Mouse (Mus musculus): ENCODE results near the gene Xpr1. TPM values are rescaled to one million over a fixed set of nuclear protein-coding genes. Genes with fewer than 3 reads are reported as not detected.
"Not testable (repeated sequence)": the region's sequence is repeated elsewhere in the genome, so short reads cannot be mapped to it uniquely, and the experiment has no call there.

Xpr1 gene
- total and polyA plus RNA-seq, 3 experiments: 6.2 to 67.8 (median 12.2) TPM

- Histone ChIP-seq H3K27me3 (ENCODE audit: control insufficient read depth in 1 of 2, insufficient read depth in 2 of 2, low read length in 2 of 2) (no peaks in the 10 kb centered on the region), H3K9me3 (replicated peaks; ENCODE audit: insufficient read depth, low read length) (no peaks in the 10 kb centered on the region), H3K4me1 (ENCODE audit: control insufficient read depth in 1 of 2, insufficient read depth in 2 of 2, low read length in 2 of 2) (peaks cover 7 to 16% of the 10 kb centered on the region in 2 experiments), H3K27ac (ENCODE audit: control insufficient read depth, low read depth, low read length) (no peak overlapping the region), H3K4me3 (ENCODE audit: control insufficient read depth in 1 of 2, insufficient read depth in 1 of 2, low read depth in 2 of 2, low read length in 2 of 2) (no peak overlapping the region), H3K79me2 (ENCODE audit: control insufficient read depth, insufficient read depth, low read length, poor library complexity) (no peaks in the 10 kb centered on the region), H3K9ac (ENCODE audit: control insufficient read depth, low read depth, low read length, poor library complexity, severe bottlenecking) (no peak overlapping the region), H3K36me3 (ENCODE audit: control insufficient read depth in 1 of 2, insufficient read depth in 2 of 2, low read length in 2 of 2) (peaks cover 0 to 19% of the 10 kb centered on the region in 2 experiments; a peak in 2 of 4 replicates)
- TF ChIP-seq ZNF384 (IDR thresholded peaks at IDR 0.05; ENCODE audit: low read depth, low read length): no peak
- TF ChIP-seq ETS1 (IDR thresholded peaks at IDR 0.05; ENCODE audit: low read depth, low read length): no peak
- peak; percentile 43 for DNase-seq (ENCODE audit: low read depth, low spot score)
These were observed 144.3 kb downstream of the Xpr1 start for GRCm38 (mm10) chr1:155272953-155273352.

- not testable (repeated sequence) for H3K4me3 ChIP-seq (ENCODE audit: control insufficient read depth in 1 of 2, insufficient read depth in 1 of 2, low read depth in 2 of 2, low read length in 2 of 2); H3K27me3 ChIP-seq (ENCODE audit: control insufficient read depth in 1 of 2, insufficient read depth in 2 of 2, low read length in 2 of 2); H3K36me3 ChIP-seq (ENCODE audit: control insufficient read depth in 1 of 2, insufficient read depth in 2 of 2, low read length in 2 of 2); H3K27ac ChIP-seq (ENCODE audit: control insufficient read depth, low read depth, low read length); H3K9me3 ChIP-seq (replicated peaks; ENCODE audit: insufficient read depth, low read length); H3K9ac ChIP-seq (ENCODE audit: control insufficient read depth, low read depth, low read length, poor library complexity, severe bottlenecking); DNase-seq (ENCODE audit: low read depth, low spot score); H3K79me2 ChIP-seq (ENCODE audit: control insufficient read depth, insufficient read depth, low read length, poor library complexity); H3K4me1 ChIP-seq (ENCODE audit: control insufficient read depth in 1 of 2, insufficient read depth in 2 of 2, low read length in 2 of 2)
These were observed 154.7 kb downstream of the Xpr1 start for GRCm38 (mm10) chr1:155262496-155262895.

GRCm38 (mm10) chr1:155254309-155254708 is 162.9 kb downstream of the Xpr1 start:
- H3K9me3 ChIP-seq (replicated peaks; ENCODE audit: insufficient read depth, low read length): no peaks in the 10 kb centered on the region
- peaks cover 2 to 14% of the 10 kb centered on the region in 2 experiments for H3K4me1 ChIP-seq (ENCODE audit: control insufficient read depth in 1 of 2, insufficient read depth in 2 of 2, low read length in 2 of 2)
- H3K4me3 ChIP-seq (ENCODE audit: control insufficient read depth in 1 of 2, insufficient read depth in 1 of 2, low read depth in 2 of 2, low read length in 2 of 2): peak overlapping the region in 1 of 2 experiments; percentile 21; a peak in 2 of 4 replicates
- no peaks in the 10 kb centered on the region for H3K79me2 ChIP-seq (ENCODE audit: control insufficient read depth, insufficient read depth, low read length, poor library complexity)
- no peaks in the 10 kb centered on the region for H3K27me3 ChIP-seq (ENCODE audit: control insufficient read depth in 1 of 2, insufficient read depth in 2 of 2, low read length in 2 of 2)
- TF ChIP-seq MYC (IDR thresholded peaks at IDR 0.05; ENCODE audit: low read depth, low read length) (no peak), TBP (IDR thresholded peaks at IDR 0.05; ENCODE audit: low read depth, low read length) (0 out of 2 replicates have a peak, but pooled peaks have one; percentile 20), ELF1 (IDR thresholded peaks at IDR 0.05; ENCODE audit: low read depth, low read length) (peak; percentile 51; the same call in 1 of the 2 replicates)
- 0 out of 4 replicates have a peak, but pooled peaks cover 0 to 3% of the 10 kb centered on the region in 2 experiments for H3K36me3 ChIP-seq (ENCODE audit: control insufficient read depth in 1 of 2, insufficient read depth in 2 of 2, low read length in 2 of 2)
- DNase-seq (ENCODE audit: low read depth, low spot score): peak; percentile 70
- no peak overlapping the region for H3K9ac ChIP-seq (ENCODE audit: control insufficient read depth, low read depth, low read length, poor library complexity, severe bottlenecking)
- no peak overlapping the region for H3K27ac ChIP-seq (ENCODE audit: control insufficient read depth, low read depth, low read length)

DNA sequence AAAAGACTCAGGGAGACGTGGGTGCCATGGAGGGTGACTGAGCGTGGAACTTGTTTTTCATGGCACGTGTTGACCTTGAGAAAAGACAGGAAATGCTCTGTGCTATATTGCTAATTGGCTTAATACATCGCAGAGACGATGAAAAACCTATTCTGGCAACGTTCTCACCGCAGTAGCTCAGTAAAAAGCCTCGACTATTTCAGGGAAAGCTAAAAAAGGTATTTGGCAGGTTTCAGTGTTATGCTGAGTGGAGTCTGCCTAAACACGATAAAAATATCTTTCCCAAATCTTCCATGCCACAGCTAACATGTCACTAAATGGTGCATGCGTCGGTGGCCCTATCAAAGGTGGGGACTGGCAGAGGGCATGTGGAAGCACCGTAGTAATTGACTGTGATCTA is 164.1 kb downstream of the Xpr1 start:
- TF ChIP-seq BHLHE40 (IDR thresholded peaks at IDR 0.05; ENCODE audit: borderline replicate concordance, low read depth, low read length): 0 out of 2 replicates have a peak, but pooled peaks have one; percentile 24
- TF ChIP-seq RCOR1 (IDR thresholded peaks at IDR 0.05; ENCODE audit: low read depth, low read length): no peak
- TF ChIP-seq JUND (IDR thresholded peaks at IDR 0.05; ENCODE audit: low read depth, low read length): no peak
- TF ChIP-seq TBP (IDR thresholded peaks at IDR 0.05; ENCODE audit: low read depth, low read length): 0 out of 2 replicates have a peak, but pooled peaks have one; percentile 15
- Histone ChIP-seq H3K4me1 (ENCODE audit: control insufficient read depth in 1 of 2, insufficient read depth in 2 of 2, low read length in 2 of 2) (peaks cover 2 to 14% of the 10 kb centered on the region in 2 experiments), H3K4me3 (ENCODE audit: control insufficient read depth in 1 of 2, insufficient read depth in 1 of 2, low read depth in 2 of 2, low read length in 2 of 2) (peak overlapping the region; percentile 34 to 49), H3K79me2 (ENCODE audit: control insufficient read depth, insufficient read depth, low read length, poor library complexity) (no peaks in the 10 kb centered on the region), H3K36me3 (ENCODE audit: control insufficient read depth in 1 of 2, insufficient read depth in 2 of 2, low read length in 2 of 2) (0 out of 4 replicates have a peak, but pooled peaks cover 0 to 3% of the 10 kb centered on the region in 2 experiments), H3K27me3 (ENCODE audit: control insufficient read depth in 1 of 2, insufficient read depth in 2 of 2, low read length in 2 of 2) (no peaks in the 10 kb centered on the region), H3K9ac (ENCODE audit: control insufficient read depth, low read depth, low read length, poor library complexity, severe bottlenecking) (peak overlapping the region; percentile 24; the same call in 1 of the 2 replicates), H3K9me3 (replicated peaks; ENCODE audit: insufficient read depth, low read length) (no peaks in the 10 kb centered on the region), H3K27ac (ENCODE audit: control insufficient read depth, low read depth, low read length) (no peak overlapping the region)
- DNase-seq (ENCODE audit: low read depth, low spot score): peak; percentile 24
